Mouse (Mus musculus) intestine, embryonic 14.5 days (tissue): Measurements from ENCODE around the gene Rpn2. TPM values are rescaled to one million over a fixed set of nuclear protein-coding genes. Genes with fewer than 3 reads are reported as not detected.

Experiments
- ATAC-seq: fragments of 200-750 bp; cut with Nextera tagmentation; replicated peaks from 2 replicates; pipeline ENCODE4 v1.8.0; 2017; ENCODE audit warnings: low read depth, moderate number of reproducible peaks, moderate TSS enrichment, moderate library complexity; ENCODE audit not compliant: low FRiP score, low TSS enrichment
- DNase-seq: peaks from one replicate; pipeline ENCODE4 v3.0.0-alpha.2; 2018; ENCODE audit warnings: low spot score
- H3K27ac ChIP-seq: fragments of 300-500 bp; sonication (generic); 2 replicates; pipeline ENCODE4 v1.5.1; 2014; ENCODE audit warnings: low read depth, mild to moderate bottlenecking, control low read depth
- H3K27me3 ChIP-seq: fragments of 300-500 bp; sonication (generic); replicated peaks from 2 replicates; pipeline ENCODE4 v1.6.1; 2014; ENCODE audit warnings: low read length, control low read depth; ENCODE audit not compliant: control insufficient read depth, insufficient read depth
- H3K36me3 ChIP-seq: fragments of 300-500 bp; sonication (generic); 2 replicates; pipeline ENCODE4 v1.6.1; 2014; ENCODE audit warnings: low read length, control low read depth; ENCODE audit not compliant: control insufficient read depth, insufficient read depth
- H3K4me1 ChIP-seq: fragments of 300-500 bp; sonication (generic); replicated peaks from 2 replicates; pipeline ENCODE4 v1.6.1; 2014; ENCODE audit warnings: low read length, control low read depth, mixed read lengths; ENCODE audit not compliant: control insufficient read depth, insufficient read depth
- H3K4me2 ChIP-seq: fragments of 300-500 bp; sonication (generic); 2 replicates; pipeline ENCODE4 v1.6.1; 2014; ENCODE audit warnings: low read length
- H3K4me3 ChIP-seq: fragments of 300-500 bp; sonication (generic); 2 replicates; pipeline ENCODE4 v1.5.1; 2014; ENCODE audit warnings: low read depth, low read length, control low read depth, mixed read lengths
- H3K9ac ChIP-seq: fragments of 300-500 bp; sonication (generic); 2 replicates; pipeline ENCODE4 v1.6.1; 2014; ENCODE audit warnings: mild to moderate bottlenecking, low read length
- H3K9me3 ChIP-seq: fragments of 300-500 bp; sonication (generic); 2 replicates; pipeline ENCODE4 v1.6.1; 2016; ENCODE audit warnings: low read length, control low read depth; ENCODE audit not compliant: control insufficient read depth
- WGBS: fragments of 180-500 bp; shearing (Covaris S2); extraction: QIAGEN DNeasy Blood & Tissue Kit; methylation state at CpG from one replicate; pipeline ENCODE4 v1.1.7; 2014; 5-methylcytosine and 5-hydroxymethylcytosine counted together
- polyA plus RNA-seq: library from polyadenylated mRNA; unstranded; fragments of >200 nt; fragmentation: Nextera tagmentation; extraction: Ambion mirVana; gene quantifications from 2 replicates; pipeline ENCODE4 v1.2.1, GENCODE M21; 2014

Gene Rpn2
- polyA plus RNA-seq: 338 and 339 TPM in 2 replicates

GRCm38 (mm10) chr2:157278717-157279415, at the start of gene Rpn2:
TSS of gene Rpn2 (plus strand) at chr2:157279017.
- Histone ChIP-seq H3K4me1 (peaks cover 21% of the 10 kb centered on the region), H3K9ac (peak within 1 kb of the TSS; percentile 85), H3K9me3 (no peaks in the 10 kb centered on the region), H3K27me3 (no peaks in the 10 kb centered on the region), H3K4me3 (peak within 1 kb of the TSS; percentile 98), H3K36me3 (peaks cover 17% of the 10 kb centered on the region), H3K27ac (peak within 1 kb of the TSS; percentile 92), H3K4me2 (peak within 1 kb of the TSS; percentile 90)
- WGBS: 0% methylated on average over 64 of the region's 64 CpGs
- peak; percentile 98 for DNase-seq
- ATAC-seq: peak; percentile 99

GRCm38 (mm10) chr2:157235946-157236345, 42.9 kb upstream of the Rpn2 start:
- WGBS: 94% methylated on average over 8 of the region's 8 CpGs
- no peak overlapping the region for H3K4me3 ChIP-seq
- ATAC-seq (no peak), DNase-seq (no peak)
- no peaks in the 10 kb centered on the region for H3K9me3 ChIP-seq
- no peaks in the 10 kb centered on the region for H3K27me3 ChIP-seq
- no peak overlapping the region for H3K4me2 ChIP-seq
- H3K36me3 ChIP-seq: no peaks in the 10 kb centered on the region
- no peaks in the 10 kb centered on the region for H3K4me1 ChIP-seq
- H3K27ac ChIP-seq: no peak overlapping the region
- no peak overlapping the region for H3K9ac ChIP-seq

- WGBS: 9% methylated on average over 5 of the region's 5 CpGs
- ATAC-seq (peak; percentile 78), DNase-seq (no peak)
- Histone ChIP-seq H3K4me3 (no peak overlapping the region), H3K36me3 (no peaks in the 10 kb centered on the region), H3K9me3 (no peaks in the 10 kb centered on the region), H3K27me3 (no peaks in the 10 kb centered on the region), H3K9ac (no peak overlapping the region), H3K4me1 (no peaks in the 10 kb centered on the region), H3K4me2 (no peak overlapping the region), H3K27ac (no peak overlapping the region)
Measured at GRCm38 (mm10) chr2:157245001-157245400, 33.8 kb upstream of the Rpn2 start.

DNA sequence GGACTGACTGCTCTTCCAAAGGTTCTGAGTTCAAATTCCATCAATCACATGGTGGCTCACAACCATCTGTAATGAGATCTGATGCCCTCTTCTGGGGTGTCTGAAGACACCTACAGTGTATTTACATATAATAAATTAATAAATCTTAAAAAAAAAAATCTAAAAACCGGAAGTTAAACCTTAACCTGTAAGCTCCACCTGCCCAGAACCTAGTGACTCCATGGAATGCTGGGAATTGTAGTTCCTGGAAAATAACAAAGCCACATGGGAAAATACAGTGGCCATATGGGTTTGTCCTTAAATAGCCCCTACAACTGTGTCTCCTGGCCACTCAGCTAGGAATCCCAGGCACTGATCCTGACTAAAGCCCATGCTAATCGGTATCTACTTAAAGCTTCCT, 33.2 kb upstream of the Rpn2 start:
- Histone ChIP-seq H3K4me1 (no peaks in the 10 kb centered on the region), H3K9ac (no peak overlapping the region), H3K27ac (no peak overlapping the region), H3K36me3 (no peaks in the 10 kb centered on the region), H3K4me2 (no peak overlapping the region), H3K4me3 (no peak overlapping the region), H3K27me3 (no peaks in the 10 kb centered on the region), H3K9me3 (no peaks in the 10 kb centered on the region)
- no peak for DNase-seq
- 72% methylated on average over 2 of the region's 2 CpGs for WGBS
- ATAC-seq: no peak

DNA sequence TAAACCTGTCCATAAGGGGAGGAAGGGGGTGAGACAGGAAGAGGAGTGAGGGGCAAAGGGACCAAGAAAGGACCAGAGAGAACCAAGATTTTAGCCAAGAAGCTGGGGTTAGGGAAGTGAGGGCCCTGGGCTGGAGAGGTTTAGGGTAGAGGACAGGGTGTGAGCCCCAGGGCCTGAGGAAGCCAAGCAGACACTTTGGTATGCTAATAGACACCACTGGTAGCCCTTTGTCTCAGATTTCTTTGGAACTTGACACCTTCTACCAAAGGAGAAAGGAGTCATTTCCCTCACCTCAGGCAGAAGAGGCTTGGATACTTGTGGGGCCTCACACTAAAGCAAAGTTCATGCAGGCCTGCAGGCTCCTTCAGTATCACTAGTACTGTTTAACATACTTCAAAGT, 30.7 kb upstream of the Rpn2 start:
- H3K27ac ChIP-seq: no peak overlapping the region
- no peak for DNase-seq
- no peak overlapping the region for H3K9ac ChIP-seq
- no peaks in the 10 kb centered on the region for H3K9me3 ChIP-seq
- H3K36me3 ChIP-seq: no peaks in the 10 kb centered on the region
- H3K4me2 ChIP-seq: no peak overlapping the region
- ATAC-seq: no peak
- H3K4me1 ChIP-seq: no peaks in the 10 kb centered on the region
- H3K4me3 ChIP-seq: no peak overlapping the region
- no peaks in the 10 kb centered on the region for H3K27me3 ChIP-seq

GRCm38 (mm10) chr2:157259720-157260119, 19.1 kb upstream of the Rpn2 start:
- Histone ChIP-seq H3K4me2 (no peak overlapping the region), H3K27me3 (no peaks in the 10 kb centered on the region), H3K36me3 (no peaks in the 10 kb centered on the region), H3K4me1 (peaks cover 17% of the 10 kb centered on the region; the same call in 1 of the 2 replicates), H3K27ac (no peak overlapping the region), H3K9me3 (no peaks in the 10 kb centered on the region), H3K9ac (no peak overlapping the region), H3K4me3 (no peak overlapping the region)
- WGBS: 3% methylated on average over 5 of the region's 5 CpGs
- no peak for ATAC-seq
- peak; percentile 72 for DNase-seq

DNA sequence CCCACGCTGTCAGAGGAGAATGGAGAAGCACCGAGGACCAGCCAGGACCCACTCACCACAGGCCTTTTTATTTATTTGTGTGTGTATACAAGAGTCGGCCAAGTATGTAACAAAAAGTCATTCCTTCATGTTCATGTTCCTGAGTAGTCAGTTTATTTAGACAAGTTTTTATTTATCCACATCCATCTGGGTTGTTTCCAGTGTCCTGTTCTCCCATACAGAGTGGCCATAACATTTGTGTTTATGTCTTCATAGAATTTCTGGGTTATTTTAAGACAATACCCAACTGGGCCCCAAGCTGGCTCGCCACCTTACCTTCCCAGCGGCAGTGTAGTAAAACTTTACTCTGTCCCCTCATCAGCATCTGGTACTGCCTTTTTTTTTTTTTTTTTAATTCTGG, 16.9 kb upstream of the Rpn2 start:
- DNase-seq (no peak), ATAC-seq (no peak)
- no peaks in the 10 kb centered on the region for H3K27me3 ChIP-seq
- no peak overlapping the region for H3K9ac ChIP-seq
- 51% methylated on average over 5 of the region's 5 CpGs for whole genome bisulfite sequencing
- no peaks in the 10 kb centered on the region for H3K9me3 ChIP-seq
- peak overlapping the region; percentile 0; the same call in 1 of the 2 replicates for H3K27ac ChIP-seq
- no peaks in the 10 kb centered on the region for H3K36me3 ChIP-seq
- peaks cover 17% of the 10 kb centered on the region; the same call in 1 of the 2 replicates for H3K4me1 ChIP-seq
- H3K4me3 ChIP-seq: no peak overlapping the region
- H3K4me2 ChIP-seq: no peak overlapping the region; the same call in 1 of the 2 replicates

- Histone ChIP-seq H3K27me3 (no peaks in the 10 kb centered on the region), H3K9ac (no peak overlapping the region), H3K36me3 (no peaks in the 10 kb centered on the region), H3K27ac (peak overlapping the region; percentile 0; the same call in 1 of the 2 replicates), H3K4me1 (peaks cover 17% of the 10 kb centered on the region; the same call in 1 of the 2 replicates), H3K4me3 (no peak overlapping the region), H3K4me2 (no peak overlapping the region), H3K9me3 (no peaks in the 10 kb centered on the region)
- WGBS: 48% methylated on average over 9 of the region's 9 CpGs
- DNase-seq (no peak), ATAC-seq (peak; percentile 71; the same call in 1 of the 2 replicates)
Measured at GRCm38 (mm10) chr2:157262506-157262905, 16.3 kb upstream of the Rpn2 start.

GRCm38 (mm10) chr2:157263101-157263500, 15.7 kb upstream of the Rpn2 start:
- H3K27ac ChIP-seq: 0 out of 2 replicates have a peak overlapping the region, but pooled peaks have one; percentile 2
- 84% methylated on average over 1 of the region's 1 CpGs for WGBS
- no peak overlapping the region for H3K9ac ChIP-seq
- no peaks in the 10 kb centered on the region for H3K36me3 ChIP-seq
- no peaks in the 10 kb centered on the region for H3K9me3 ChIP-seq
- H3K4me1 ChIP-seq: peaks cover 17% of the 10 kb centered on the region; the same call in 1 of the 2 replicates
- ATAC-seq: no peak
- H3K4me3 ChIP-seq: no peak overlapping the region
- H3K27me3 ChIP-seq: no peaks in the 10 kb centered on the region
- DNase-seq: no peak
- H3K4me2 ChIP-seq: no peak overlapping the region
